Mouse (Mus musculus): ENCODE measurements around the gene Tbc1d22a.

Tbc1d22a gene

DNA sequence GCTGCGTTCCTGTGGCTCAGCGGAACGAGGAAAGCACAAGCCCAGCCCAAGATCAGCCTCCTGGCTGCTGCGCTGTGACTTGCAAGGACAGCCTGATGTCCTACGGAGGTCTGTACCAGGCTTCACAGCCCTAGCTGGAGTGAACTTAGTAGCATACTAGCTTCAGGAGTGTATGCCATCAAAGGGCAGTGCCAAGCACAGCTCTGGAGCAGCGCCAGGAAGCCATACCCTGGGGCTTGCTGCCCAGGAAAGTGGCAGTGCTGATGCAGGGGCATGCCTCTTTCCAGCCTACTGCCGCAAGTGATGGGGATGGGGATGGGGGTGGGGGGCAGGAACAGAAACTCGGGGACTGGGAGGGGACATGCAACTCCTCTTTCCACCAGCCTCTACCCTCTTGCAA lies 248.4 kb downstream of the Tbc1d22a start:
- peak in 1 of 2 experiments; percentile 12 for DNase-seq

DNA sequence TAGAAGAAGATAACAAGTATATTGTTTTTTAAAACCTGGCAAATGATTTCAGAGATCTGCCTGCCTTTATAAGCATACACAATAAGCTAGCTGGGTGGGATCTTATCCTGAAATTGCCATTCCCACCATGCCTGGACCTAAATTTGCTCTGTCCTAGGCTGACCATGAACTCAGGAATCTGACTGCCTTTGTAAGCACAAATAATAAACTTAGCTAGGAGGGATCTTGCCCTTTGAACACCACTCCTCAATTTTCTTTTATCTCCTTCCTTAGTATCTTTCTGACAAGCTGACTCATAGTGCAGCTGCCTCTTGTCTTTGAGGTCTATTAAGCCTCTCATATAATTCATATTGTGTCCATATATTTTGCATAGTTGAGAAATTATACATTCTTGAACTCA lies 253.8 kb downstream of the Tbc1d22a start:
- DNase-seq = no peak

DNA sequence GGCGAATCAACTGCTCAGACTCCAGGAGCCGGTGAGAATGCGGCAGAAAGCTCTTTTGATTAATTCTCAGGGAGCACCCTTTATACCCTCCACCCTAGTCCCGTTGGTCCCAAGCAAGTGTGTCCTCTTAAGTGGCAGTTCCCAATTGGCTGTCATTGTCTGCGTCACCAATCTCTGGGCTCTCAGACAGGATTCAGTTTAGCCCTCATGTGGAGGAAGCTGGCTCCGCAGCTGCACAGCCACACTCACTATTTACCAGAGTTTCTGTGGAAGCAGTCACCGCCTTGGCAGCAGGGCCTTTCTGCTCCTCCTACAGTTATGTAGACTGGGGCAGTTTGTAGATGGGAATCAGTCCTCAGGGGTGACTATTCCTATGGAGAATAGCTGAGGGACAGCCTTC lies 256.9 kb downstream of the Tbc1d22a start:
- DNase-seq = no peak

DNA sequence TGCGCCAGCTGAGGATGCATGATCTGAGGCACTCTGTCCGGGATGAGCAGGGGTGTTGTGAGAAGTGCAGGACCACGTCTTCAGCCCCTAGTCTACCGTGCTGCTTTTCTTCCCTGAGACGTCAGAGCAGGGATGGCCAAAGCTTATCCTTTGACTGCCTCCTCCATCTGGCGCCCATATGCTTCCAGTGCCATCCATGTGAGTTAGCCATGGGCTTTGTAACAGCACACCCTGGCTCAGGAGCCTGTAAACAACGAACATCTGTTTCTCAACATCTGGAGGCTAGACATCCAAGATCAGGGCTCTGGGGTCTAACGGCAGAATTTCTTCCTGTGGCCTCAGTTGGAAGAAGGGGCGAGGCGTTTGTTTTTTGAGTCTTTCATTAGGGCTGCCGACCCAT lies 259.2 kb downstream of the Tbc1d22a start:
- DNase-seq = no peak

- DNase-seq = no peak
These were observed 260.7 kb downstream of the Tbc1d22a start for GRCm38 (mm10) chr15:86474951-86475350.

- DNase-seq = no peak
These were observed 262.2 kb downstream of the Tbc1d22a start for GRCm38 (mm10) chr15:86476483-86476882.

GRCm38 (mm10) chr15:86477032-86477431 lies 262.8 kb downstream of the Tbc1d22a start:
- no peak for DNase-seq

- peak in 1 of 2 experiments; percentile 37 for DNase-seq
These were observed 263.3 kb downstream of the Tbc1d22a start for GRCm38 (mm10) chr15:86477471-86477992.

DNA sequence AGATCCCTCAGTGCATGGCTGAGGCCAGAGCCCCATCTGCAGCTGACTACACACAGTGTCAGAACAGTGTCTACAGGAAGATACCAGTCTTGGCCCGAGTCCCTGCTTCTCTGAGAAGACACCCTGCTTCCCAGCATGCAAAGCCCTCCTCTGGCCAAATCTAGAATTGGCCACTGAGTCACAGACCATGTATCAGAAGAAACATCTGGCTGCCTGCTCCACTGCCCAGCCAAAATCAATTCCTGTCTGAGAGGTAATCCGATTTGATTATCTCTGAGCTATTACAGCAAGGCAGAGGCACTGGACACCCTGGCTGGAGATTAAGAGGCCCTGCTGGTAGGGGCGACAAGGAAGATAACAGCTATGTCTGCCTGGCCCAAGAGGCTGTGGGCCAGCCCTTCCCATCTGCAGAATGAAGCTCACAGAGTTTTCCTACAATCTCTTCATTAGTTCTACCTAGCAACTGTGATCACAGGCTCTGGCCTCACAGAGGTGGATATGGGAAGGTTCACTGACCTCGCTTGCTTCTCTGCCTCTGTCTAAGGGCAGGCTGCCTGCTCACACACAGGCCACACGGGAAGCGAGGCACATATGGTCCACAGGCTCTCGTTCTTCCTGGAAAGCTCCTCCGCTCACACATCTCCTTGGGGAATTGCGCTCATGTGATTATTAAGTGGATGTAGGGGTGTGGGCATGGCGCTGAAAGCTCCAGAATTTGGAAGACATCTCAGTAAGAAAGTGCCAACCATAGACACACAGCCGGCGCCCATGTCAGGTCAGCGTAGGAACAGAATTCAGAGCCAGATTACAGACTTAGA lies 264.6 kb downstream of the Tbc1d22a start:
- DNase-seq = no peak

GRCm38 (mm10) chr15:86482362-86482761 lies 268.1 kb downstream of the Tbc1d22a start:
- DNase-seq = no peak

DNA sequence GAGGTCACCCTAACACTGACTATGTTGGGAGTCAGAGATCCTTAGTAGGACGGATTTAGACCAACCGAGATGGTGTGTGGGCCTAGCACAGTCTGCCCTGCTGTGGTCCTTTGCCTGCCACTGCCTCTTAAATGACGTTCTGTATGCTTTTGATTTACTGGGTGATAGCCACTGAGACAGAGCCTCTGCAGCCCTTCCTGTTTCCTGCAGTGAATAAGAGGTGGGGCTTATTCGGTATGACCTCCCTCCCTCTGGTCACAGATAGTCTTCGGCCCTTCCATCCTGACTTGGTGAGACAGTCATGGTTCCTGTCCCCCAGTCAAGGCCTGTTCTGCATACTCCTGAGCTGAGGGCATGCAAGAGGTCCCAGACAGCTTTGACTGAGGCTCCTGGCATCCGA lies 271.6 kb downstream of the Tbc1d22a start:
- DNase-seq = no peak

DNA sequence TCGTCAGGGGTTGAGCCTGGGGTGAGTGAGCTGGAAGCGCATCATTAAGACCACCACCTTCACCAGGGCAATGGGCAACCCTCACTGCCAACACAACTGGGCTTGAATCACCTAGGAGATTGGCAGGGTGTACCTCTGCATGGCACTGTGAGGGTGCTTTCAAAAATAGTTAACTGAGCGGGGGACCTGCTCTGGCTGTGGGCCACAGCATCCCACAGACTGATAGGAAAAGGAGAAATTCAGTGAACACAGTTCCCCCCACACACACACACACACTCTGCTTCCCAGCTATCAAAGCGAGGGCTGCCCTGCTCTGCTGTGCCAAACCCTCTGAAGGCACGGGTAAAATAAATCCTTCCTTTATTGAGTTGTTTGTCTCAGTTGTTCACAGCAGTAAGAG lies 273.1 kb downstream of the Tbc1d22a start:
- no peak for DNase-seq

GRCm38 (mm10) chr15:86491434-86492099 lies 277.3 kb downstream of the Tbc1d22a start:
- peak in 1 of 2 experiments; percentile 10 for DNase-seq

DNA sequence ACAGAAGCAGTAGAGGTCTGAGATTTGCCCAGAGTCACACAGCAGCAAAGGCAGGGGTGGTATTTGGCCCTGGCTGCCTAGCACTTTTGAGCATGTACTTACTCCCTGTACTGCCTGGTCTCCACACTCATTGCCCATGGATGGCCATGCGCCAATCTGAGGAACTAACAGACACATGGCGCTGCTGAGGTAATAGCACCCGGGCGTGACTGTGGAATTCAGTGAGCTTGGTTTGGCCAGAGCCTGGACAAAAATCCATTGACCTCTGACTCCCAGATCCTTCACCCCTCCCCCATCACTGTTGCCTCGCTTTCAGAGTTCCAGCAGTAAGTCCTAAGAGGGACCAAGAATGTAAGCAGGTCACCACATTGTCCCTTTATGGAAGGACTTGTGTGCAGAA lies 278.4 kb downstream of the Tbc1d22a start:
- peak; percentile 76 to 79 for DNase-seq

DNA sequence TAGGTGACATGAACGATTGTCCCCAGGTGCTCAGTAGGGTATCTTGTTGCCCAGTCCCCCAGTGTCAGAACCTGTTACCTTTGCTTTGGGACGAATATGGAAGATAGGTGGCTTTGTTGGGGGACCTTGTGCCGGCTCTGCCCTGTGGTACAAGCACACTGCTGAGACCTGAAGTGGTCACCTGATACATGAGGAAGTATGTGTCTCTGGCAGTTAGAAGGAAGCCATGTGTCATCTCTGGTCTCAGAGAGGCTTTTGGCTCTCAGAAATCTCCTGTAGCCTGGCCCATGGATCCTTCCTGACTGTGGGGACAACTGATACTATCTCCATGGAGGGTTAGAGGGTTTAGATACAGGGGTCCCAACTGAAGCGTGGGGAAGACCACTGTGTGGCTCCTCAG lies 281.9 kb downstream of the Tbc1d22a start:
- DNase-seq = no peak

DNA sequence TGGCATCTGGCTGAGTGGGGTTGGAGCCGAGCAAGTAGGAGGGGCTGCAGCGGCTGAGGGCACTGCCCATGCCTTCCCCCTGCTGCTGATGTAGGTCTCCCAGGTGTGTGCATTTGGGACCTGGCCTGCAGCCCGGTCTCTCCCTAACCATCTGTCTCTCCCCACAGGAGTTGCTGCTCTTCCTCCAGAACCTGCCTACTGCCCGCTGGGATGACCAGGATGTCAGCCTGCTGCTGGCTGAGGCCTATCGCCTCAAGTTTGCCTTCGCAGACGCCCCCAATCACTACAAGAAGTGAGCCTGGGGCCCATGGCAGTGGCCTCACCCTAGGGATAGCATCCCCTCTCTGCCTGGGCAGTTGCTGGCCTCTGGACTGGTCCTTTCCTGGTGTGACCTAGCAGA lies 282.4 kb downstream of the Tbc1d22a start:
- no peak for DNase-seq

- DNase-seq = no peak
These were observed 286.3 kb downstream of the Tbc1d22a start for GRCm38 (mm10) chr15:86500536-86500935.

GRCm38 (mm10) chr15:86503413-86503812 lies 289.2 kb downstream of the Tbc1d22a start:
- DNase-seq = no peak

DNA sequence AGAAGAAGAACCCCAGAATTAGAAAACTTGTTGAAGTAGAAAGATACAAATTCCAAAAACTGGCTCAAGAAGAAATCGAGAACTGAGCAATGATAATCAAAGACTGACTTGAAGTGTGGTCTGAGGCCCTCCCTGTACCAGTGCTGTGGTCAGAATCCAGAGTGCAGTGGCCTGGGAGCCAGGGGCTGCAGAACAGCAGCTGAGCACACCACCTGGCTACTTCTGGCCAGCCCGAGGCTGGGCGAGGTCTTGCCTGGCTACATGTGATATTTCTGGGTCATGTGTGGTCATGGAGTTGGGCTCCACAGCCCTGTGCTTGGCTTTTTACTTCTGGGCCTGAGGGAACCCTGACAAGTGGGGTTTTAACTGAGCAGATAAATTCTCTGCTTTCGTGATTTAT lies 292.4 kb downstream of the Tbc1d22a start:
- DNase-seq = no peak

DNA sequence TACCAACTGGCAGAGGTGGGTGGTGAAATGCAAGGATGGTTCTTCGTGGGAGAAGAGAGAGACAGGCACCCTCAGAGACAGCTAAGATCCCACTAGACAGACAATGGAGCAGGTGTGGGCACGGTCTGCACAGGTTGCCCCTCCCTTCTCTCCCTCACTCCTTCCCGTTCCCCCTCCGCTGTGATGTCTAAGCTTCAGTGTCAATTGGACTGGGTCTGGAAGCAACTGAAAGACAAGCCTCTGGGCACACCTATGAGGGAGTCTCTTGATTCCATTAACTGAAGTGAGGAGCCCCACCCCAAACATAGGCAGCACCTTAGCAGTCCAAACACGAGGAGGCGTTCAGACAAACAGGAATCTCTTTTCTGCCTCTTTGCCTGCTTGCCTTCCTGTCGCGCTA lies 293.3 kb downstream of the Tbc1d22a start:
- DNase-seq = no peak

- no peak for DNase-seq
These were observed 294.3 kb downstream of the Tbc1d22a start for GRCm38 (mm10) chr15:86508406-86509176.

DNA sequence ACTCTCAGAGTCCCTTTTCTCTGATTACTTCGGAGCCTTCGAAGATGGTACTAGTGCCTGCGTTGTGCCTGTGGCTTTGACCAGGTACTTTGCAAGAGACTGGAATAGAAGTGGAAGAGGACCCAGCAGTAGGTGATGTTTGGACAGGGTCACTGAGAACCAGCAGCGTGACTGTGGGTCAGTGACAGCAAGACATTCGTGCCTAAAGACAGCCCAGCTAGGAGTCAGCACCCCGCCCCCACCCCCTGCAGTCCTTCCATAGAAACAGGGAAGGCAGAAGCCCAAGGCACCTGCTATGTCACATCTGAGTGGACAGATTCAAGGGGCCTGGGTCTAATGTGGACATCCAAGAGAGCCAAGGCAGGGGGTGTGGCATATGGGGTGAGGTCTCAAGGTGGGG lies 295.3 kb downstream of the Tbc1d22a start:
- DNase-seq = no peak

DNA sequence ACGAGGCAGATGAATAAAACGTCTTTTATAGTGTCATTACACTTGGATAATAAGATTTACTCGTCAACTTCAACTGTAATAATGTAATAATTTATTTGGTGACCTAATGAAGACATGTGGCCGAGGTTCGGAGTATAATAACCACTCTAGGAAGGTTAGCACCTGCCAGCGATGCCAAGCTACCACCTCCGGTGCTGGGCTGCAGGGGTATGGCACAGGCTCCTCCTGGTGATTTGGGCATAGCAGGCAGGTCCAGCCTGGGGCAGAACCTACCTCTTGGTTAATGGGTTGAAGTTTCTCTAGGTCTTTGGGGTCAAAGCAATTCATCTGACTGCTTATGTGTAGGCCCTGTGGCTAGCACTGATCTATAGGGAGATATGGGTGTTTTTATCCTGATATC lies 296.9 kb downstream of the Tbc1d22a start:
- no peak for DNase-seq

Measured in kidney, postnatal 36 days (tissue).